Mouse (Mus musculus): Measurements from ENCODE around the gene Plaur.

DNA sequence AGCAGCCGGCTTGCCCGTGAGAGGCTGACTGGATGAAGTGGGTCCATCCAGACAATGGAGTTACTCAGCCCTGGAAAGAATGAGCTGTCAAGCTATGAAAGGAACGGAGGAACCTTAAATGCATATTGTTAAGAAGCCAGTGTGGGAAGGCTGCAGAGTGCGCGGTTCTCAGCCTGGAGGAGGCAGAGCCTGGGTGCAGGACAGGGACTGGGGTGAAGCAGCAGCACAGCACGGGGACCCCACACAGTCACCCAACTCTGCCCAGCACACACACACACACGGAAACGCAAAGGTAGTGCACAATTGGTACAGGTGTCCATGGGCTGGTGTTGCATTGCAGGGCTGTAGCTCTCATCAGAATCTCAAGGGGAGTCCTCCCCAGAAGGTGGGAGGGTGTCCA lies 42.7 kb upstream of the Plaur start:
- TF ChIP-seq GATA1 (IDR thresholded peaks at IDR 0.05; ENCODE audit: borderline replicate concordance, low read length) (no peak), FLI1 (IDR thresholded peaks at IDR 0.05; ENCODE audit: low read length) (no peak)
